Mouse (Mus musculus): ENCODE measurements around the gene Cd160.

- TF ChIP-seq POLR2A (IDR thresholded peaks at IDR 0.05; ENCODE audit: control insufficient read depth, low read depth, low read length) (no peak), CTCF (IDR thresholded peaks at IDR 0.05; ENCODE audit: control insufficient read depth, insufficient read depth, insufficient replicate concordance, low read depth, low read length) (no peak)
Measured at GRCm38 (mm10) chr3:96813106-96813505, 16.0 kb downstream of the Cd160 start.
